Mouse (Mus musculus): ENCODE measurements at regions not wholly inside any gene's neighbourhood (a gene's known extent, or its start where the extent isn't known, plus 50 kb on each side); places are given as distances from the start of the nearest gene placed in this dataset.

GRCm38 (mm10) chr12:80034100-80034499 is 78.7 kb downstream of the Zfp36l1 start:
- TF ChIP-seq CTCF (IDR thresholded peaks at IDR 0.05; ENCODE audit: low read depth, low read length) (no peak), GATA1 (IDR thresholded peaks at IDR 0.05; ENCODE audit: borderline replicate concordance, low read length) (no peak), TAL1 (conservative IDR thresholded peaks at IDR 0.05; ENCODE audit: low read depth, low read length) (no peak), GATA2 (IDR thresholded peaks at IDR 0.05; ENCODE audit: borderline replicate concordance, low read depth, low read length) (no peak), POLR2AphosphoS5 (IDR thresholded peaks at IDR 0.05; ENCODE audit: insufficient replicate concordance, low read depth, low read length) (no peak)
